Mouse (Mus musculus) macrophage (primary cell): ENCODE measurements around the gene Fam83d. TPM values are rescaled to one million over a fixed set of nuclear protein-coding genes. Genes with fewer than 3 reads are reported as not detected.

Source experiments
- H3K27ac ChIP-seq: fragments of 350-480 bp; formaldehyde crosslinking; 2 replicates; pipeline ENCODE4 v1.9.0; 2021
- H3K36me3 ChIP-seq: fragments of 350-480 bp; formaldehyde crosslinking; 2 replicates; pipeline ENCODE4 v1.9.0; 2021; ENCODE audit errors: inconsistent target
- H3K4me3 ChIP-seq: fragments of 350-480 bp; formaldehyde crosslinking; 2 replicates; pipeline ENCODE4 v1.9.0; 2021; ENCODE audit errors: inconsistent target
- H3K79me2 ChIP-seq: fragments of 350-480 bp; formaldehyde crosslinking; 2 replicates; pipeline ENCODE4 v1.9.0; 2021; ENCODE audit errors: inconsistent target
- WGBS: methylation state at CpG from one replicate; pipeline ENCODE4 v1.1.7; 2026; ENCODE audit warnings: inconsistent platforms; ENCODE audit not compliant: missing documents; 5-methylcytosine and 5-hydroxymethylcytosine counted together
- polyA plus RNA-seq: library from polyadenylated mRNA; stranded (reverse); fragments of 250-400 nt; gene quantifications from 3 replicates; pipeline ENCODE4 v1.2.4, GENCODE M21; 2018; ENCODE audit warnings: inconsistent platforms
- total RNA-seq, 78 experiments: library from RNA; depleted of rRNA; stranded (reverse); fragments of 250-400 nt; gene quantifications; 1 replicate in 9 of 78; 2 replicates in 24 of 78; 3 replicates in 43 of 78; 4 replicates in 2 of 78; pipeline ENCODE4 v1.2.4; 2018; ENCODE audit warnings: inconsistent platforms in 56 of 78

The Fam83d gene
- 1 to 10 TPM in 5 of 26 experiments, under 1 TPM in 9, not detected in 12; 0.22 to 3.6 (median 0.52) TPM for total RNA-seq (2018; cell fraction: chromatin; rRNA removed)
- total RNA-seq (2018; cell fraction: cytosol; rRNA removed): under 1 TPM in 25 of 26 experiments, not detected in 1; 0.04 to 0.92 (median 0.19) TPM
- 1 to 10 TPM in 3 of 26 experiments, under 1 TPM in 9, not detected in 14; 0.18 to 3.0 (median 0.43) TPM for total RNA-seq (2018; cell fraction: nucleus; rRNA removed)
- polyA plus RNA-seq: 0.47 to 0.59 TPM in 2 of 3 replicates, not detected in the other

DNA sequence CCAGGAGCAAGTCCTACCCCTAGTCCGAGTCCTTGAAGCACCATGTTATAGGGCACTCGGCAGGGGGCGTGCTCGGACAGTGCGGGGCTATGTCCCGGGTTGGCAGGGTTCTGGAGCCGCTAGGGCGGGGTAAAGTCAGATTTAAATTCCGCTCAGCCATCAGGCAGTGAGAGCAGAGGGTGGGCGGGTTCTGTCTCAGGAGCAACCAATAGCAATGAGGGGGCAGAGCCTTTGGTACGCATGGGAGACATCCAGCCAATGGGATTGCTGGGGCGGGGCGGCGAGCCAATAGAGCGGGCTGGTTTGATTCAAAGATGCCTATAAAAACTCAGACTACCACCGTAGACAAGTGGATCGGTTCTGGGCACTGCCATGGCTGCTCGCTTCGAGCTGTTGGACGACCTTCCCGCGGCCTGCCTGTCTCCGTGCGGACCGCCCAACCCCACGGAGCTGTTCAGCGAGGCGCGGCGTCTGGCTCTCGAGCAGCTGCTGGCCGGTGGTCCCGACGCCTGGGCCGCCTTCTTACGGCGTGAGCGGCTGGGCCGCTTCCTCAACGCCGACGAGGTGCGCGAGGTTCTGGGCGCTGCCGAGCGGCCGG is at the start of gene Fam83d:
TSS of gene Fam83d (plus strand) at position 352 of the 598 bp plus-strand sequence.
- no peak within 1 kb of the TSS for H3K27ac ChIP-seq
- H3K36me3 ChIP-seq: no peaks in the 10 kb centered on the region
- H3K79me2 ChIP-seq: peaks cover 45% of the 10 kb centered on the region
- H3K4me3 ChIP-seq: peak within 1 kb of the TSS; percentile 52
- under 1% methylated on average over 48 of the region's 48 CpGs for WGBS

DNA sequence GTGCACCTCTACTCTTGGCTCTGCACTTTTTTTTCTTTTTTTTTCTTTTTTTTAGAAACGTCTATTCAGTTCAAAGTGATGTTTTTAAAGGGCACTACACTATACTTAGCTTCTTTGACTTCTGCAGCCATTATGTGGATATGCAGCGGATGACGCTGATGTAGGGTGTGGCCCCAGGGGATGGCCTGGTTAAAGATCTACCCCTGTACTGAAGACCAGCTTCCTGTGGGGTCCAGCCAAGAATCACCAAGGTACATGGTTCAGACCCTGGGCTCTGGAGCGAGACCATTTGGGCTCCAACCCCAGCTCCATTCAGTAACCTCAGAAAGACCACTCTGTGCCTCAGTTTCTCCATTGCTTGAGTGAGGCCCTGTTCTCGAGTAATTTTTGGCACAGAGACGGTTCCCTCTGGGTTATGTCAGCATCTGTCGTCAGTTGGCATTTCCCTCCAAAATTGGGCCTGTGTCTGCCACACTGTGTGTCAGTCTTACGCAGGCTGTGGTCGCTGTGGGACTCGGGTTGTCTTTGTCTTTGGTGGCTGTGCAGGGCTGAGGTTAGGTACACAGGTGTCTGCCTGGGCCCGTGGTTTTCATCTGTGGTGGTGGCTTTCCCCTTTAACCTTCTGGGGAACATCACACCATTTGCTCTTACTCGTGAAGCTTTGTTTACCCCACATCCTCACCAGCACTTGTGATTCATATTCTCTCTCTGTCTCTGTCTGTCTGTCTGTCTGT is 48.9 kb upstream of the Fam83d start:
- Histone ChIP-seq H3K27ac (no peak overlapping the region), H3K4me3 (no peak overlapping the region), H3K36me3 (no peaks in the 10 kb centered on the region), H3K79me2 (no peaks in the 10 kb centered on the region)
- WGBS: 60% methylated on average over 12 of the region's 12 CpGs

DNA sequence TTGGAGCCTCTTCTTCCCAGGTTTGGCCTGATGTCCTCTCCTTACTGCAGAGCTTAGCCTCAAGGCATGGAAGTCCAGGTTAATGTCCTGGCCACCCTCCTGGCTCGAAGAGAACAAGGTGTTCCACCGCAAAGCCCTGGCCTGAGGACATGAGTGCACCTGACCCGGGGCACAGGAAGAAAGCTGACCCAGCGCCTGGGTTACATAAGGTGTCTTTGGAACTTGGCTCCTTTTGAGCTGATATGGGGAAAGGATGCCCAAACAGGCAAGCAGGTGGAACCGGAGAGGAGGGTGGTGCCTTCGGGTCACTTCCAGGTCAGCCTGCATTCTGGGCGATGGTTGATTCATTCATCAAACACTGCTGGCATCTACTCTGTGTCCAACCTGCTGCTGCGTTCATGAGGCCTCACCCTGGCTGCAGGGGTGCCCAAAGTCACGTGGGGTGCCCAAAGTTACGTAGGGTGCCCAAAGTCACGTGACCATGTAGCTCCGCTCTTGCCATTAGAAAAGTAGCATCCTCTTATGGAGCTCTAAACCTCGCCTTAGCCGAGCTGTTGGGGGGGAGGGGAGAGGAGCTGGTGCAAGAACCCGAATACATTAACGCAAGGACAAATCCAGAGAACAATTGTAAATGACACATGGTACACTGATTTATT is 47.0 kb upstream of the Fam83d start:
- H3K36me3 ChIP-seq: no peaks in the 10 kb centered on the region
- H3K79me2 ChIP-seq: no peaks in the 10 kb centered on the region
- no peak overlapping the region for H3K27ac ChIP-seq
- WGBS: 96% methylated on average over 16 of the region's 16 CpGs
- H3K4me3 ChIP-seq: no peak overlapping the region

DNA sequence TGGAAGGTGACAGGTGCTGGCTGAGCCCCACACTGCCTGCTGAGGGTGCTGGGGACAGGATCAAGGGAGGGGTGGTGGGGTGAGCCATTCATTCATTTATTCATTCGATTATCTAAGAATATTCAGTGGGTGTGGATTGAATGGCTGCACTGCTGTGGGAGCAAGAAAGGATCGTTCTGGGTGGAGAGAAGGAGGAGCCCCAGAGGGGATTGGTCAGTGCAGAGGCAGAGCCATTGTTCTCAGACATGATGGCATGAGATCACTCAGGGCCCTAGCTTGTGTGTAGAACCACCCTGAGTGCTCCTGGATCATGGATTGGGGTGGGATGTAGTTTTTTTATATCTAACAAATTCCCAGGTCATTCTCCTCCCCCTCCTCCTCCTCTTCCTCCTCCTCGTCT is 46.4 kb upstream of the Fam83d start:
- no peaks in the 10 kb centered on the region for H3K36me3 ChIP-seq
- no peaks in the 10 kb centered on the region for H3K79me2 ChIP-seq
- no peak overlapping the region for H3K27ac ChIP-seq
- whole genome bisulfite sequencing: 81% methylated on average over 2 of the region's 3 CpGs
- H3K4me3 ChIP-seq: no peak overlapping the region

DNA sequence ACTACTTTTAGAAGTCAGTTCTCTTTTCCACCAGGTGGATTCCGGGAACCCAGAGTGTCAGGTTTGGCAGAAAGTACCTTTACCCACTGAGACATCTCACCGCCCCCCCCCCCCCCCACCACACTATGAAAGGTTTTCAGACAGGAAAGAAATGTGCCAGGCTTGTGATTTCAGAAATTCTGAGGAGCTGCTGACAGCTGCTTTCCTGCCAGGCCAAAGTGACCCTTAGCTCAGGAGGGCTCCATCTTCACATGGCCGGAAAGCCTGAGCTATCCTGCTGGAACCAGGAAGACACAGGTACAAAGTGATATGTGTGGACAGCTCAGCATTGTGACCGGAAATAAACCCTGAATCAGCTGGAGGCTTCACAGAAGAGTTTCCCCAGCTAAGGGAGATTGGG is 45.8 kb upstream of the Fam83d start:
- Histone ChIP-seq H3K4me3 (no peak overlapping the region), H3K36me3 (no peaks in the 10 kb centered on the region), H3K27ac (no peak overlapping the region), H3K79me2 (no peaks in the 10 kb centered on the region)
- WGBS: 60% methylated on average over 4 of the region's 4 CpGs

DNA sequence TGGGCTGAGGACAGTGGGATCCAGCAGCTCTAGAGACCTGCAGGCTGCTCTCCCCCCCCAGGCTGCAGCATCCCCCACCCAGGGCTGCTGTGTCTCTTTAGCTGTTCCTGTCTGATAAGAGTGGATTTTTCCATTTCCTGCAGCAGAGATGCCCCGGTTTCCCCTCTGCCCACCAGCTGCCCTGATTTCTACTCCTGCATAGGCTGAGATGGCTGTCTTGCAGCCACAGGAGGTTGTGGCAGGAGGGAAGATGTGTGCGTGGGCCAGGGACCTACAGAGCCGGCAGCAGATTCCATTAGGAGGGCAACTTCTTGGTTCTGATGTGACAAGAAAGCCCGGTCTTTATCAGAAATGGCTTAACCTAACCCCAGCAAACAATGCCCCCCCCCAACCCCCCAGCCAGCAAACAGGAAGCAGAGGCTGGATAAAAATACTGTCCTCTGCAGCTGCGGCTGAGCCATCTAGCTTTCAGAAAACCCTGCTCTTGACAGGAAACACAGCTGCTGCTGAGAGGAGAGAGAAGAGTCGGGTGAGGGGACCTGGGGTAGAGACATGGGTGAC is 44.8 kb upstream of the Fam83d start:
- Histone ChIP-seq H3K79me2 (no peaks in the 10 kb centered on the region), H3K4me3 (no peak overlapping the region), H3K36me3 (no peaks in the 10 kb centered on the region), H3K27ac (no peak overlapping the region)
- WGBS: 0% methylated on average over 6 of the region's 6 CpGs

DNA sequence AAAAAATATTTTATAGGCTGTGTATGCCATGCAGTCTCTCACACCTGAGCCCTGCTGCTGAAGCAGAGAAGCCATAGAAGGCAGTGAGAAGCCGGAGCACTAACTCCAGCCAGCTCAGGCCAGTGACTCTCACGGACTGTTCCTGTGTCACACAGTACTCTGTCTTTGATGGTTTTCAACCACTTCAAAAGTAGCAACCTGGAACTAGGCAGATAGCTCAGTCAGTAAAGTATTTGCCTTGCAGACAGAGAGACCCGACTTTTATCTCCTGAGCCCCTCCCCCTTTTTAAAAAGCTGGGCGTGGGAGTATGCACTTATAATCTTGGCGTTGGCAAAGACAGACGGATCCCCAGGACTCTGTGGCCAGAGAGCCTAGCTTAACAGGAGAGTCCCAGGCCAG is 44.1 kb upstream of the Fam83d start:
- no peak overlapping the region for H3K4me3 ChIP-seq
- WGBS: 64% methylated on average over 6 of the region's 6 CpGs
- no peaks in the 10 kb centered on the region for H3K36me3 ChIP-seq
- no peaks in the 10 kb centered on the region for H3K79me2 ChIP-seq
- no peak overlapping the region for H3K27ac ChIP-seq

DNA sequence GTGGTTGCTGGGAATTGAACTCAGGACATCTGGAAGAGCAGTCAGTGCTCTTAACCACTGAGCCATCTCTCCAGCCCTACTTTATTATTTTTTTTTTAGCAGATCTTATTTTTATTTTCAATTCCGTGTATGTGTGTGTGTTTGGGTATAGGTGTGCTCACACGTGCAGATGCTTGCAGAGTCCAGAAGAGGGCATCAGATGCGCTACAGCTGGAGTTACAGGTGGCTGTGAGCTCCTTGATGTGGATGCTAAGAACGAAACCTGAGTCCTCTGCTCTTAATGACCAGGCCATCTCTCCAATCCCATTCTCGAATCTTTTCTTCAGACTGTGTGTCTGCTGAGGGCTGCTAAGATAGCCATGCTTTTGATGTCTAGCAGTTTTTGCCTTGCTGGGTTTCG is 41.6 kb upstream of the Fam83d start:
- no peaks in the 10 kb centered on the region for H3K36me3 ChIP-seq
- 92% methylated on average over 6 of the region's 6 CpGs for WGBS
- H3K27ac ChIP-seq: no peak overlapping the region
- no peak overlapping the region for H3K4me3 ChIP-seq
- no peaks in the 10 kb centered on the region for H3K79me2 ChIP-seq

DNA sequence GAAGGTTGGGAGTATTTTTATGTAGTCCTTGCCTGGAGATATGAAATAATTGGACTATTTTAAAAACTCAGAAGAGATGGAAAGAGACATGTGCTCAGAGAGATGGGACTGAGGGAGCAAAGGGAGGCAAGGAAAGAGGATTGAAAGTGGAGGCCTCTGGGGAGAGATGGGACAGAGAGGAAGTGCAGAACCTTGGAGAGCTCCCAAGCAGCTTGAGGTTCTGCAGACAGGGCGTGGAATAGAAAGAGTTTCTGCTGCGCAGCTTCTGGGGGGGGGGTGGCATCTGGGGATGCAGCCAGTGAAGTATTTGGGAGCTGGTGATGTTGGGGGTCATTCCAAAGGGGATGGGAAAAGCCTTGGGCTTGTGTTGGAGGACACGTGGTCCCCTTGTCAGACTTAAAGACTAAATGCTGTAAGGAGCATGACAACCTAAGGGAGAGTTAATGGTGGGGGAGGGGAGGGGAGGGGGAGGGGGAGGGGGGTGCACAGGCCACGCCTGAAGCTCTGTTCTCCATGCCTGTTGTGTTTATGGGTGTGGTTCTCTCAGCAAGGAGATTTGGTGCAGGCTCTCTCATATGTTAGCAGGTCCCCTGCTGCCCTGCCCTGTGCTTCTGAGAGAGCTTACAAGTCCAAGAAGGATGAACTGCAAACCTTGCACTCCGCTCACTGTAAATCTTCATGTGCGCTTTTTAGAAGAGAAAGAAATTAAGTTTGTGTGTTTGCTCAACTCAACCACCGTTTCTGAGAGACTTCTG is 39.7 kb upstream of the Fam83d start:
- H3K4me3 ChIP-seq: no peak overlapping the region
- no peaks in the 10 kb centered on the region for H3K36me3 ChIP-seq
- H3K27ac ChIP-seq: no peak overlapping the region
- H3K79me2 ChIP-seq: no peaks in the 10 kb centered on the region
- WGBS: 60% methylated on average over 7 of the region's 7 CpGs

DNA sequence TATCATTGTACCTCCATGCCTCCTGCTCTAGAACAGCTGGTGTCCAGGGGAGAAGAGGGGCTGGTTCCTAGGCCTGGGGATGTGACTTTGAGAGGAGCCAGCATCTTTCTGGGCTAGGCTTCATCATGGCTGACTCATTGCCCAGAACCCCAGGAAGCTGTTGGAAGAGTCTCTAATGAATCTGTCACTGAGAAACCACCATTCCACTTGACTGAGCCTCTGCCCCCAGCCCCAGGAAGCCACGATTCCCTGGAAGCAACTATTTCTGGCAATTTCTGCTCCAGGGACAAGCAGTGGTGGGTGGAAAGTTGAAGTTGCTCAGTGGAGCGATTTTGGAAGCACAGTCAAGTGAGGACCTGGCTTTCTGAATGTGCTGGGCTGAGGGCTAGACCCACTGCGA is 37.0 kb upstream of the Fam83d start:
- 89% methylated on average over 3 of the region's 3 CpGs for WGBS
- Histone ChIP-seq H3K27ac (no peak overlapping the region), H3K36me3 (no peaks in the 10 kb centered on the region), H3K4me3 (no peak overlapping the region), H3K79me2 (no peaks in the 10 kb centered on the region)

DNA sequence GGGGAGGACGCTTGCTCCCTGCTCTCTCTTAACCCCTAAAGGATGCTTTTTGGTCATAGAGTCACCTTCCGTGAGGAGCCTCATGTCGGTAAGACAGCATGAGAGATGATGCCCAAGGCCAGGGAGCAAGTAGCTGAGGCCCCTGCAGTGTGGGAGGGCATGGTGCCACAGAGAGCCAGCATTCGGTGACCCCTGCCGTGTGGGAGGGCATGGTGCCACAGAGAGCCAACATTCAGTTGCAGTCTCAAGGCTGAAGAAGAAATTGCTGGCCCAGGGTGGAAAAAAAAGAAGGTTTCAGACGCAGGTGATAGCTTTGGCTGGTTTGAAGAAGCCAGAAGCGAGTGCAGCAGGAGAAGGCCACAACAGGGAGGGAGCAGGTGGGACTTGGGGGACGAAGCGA is 35.4 kb upstream of the Fam83d start:
- no peak overlapping the region for H3K4me3 ChIP-seq
- H3K36me3 ChIP-seq: no peaks in the 10 kb centered on the region
- no peak overlapping the region for H3K27ac ChIP-seq
- whole genome bisulfite sequencing: 98% methylated on average over 9 of the region's 9 CpGs
- H3K79me2 ChIP-seq: no peaks in the 10 kb centered on the region

DNA sequence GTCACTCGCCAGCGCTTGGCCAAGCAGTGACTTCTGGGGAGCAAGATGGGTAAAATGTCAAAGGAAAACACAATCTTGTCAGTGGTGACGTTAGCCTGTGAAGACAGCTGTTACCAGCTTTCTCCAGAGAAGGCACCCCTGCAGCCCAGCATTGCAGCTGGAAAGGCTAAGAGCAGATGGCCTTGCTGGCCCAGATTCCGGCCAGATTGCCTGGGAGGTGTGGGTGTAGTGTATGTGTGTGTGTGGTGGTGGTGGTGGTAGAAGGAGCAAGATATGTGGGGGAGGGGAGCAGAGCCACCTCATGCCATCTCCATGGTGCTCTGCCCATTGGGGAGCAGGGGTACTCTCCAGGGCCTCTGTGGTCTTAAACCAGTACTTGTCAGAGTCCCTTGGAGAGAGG is 34.8 kb upstream of the Fam83d start:
- Histone ChIP-seq H3K36me3 (no peaks in the 10 kb centered on the region), H3K4me3 (no peak overlapping the region), H3K27ac (no peak overlapping the region), H3K79me2 (no peaks in the 10 kb centered on the region)
- WGBS: 87% methylated on average over 4 of the region's 4 CpGs

DNA sequence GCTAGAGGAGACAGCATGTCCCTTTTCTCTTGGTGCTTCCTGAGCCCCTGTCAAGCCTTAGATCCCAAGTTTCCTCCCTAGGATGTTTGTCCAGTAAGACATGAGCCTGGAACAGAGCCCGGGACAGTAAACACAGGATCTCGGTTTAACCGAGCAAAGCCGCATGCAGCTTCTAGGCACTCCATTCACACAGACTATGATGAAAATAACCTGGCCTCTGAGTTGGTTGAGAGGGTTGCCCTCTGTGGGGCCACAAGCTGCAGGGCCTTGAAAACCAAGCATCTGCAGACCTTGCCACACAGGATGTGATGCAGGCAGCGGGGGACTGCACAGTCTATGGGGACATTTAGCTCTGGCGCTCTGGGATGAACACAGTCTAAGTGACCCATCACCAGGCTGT is 34.0 kb upstream of the Fam83d start:
- no peak overlapping the region for H3K27ac ChIP-seq
- H3K36me3 ChIP-seq: no peaks in the 10 kb centered on the region
- H3K79me2 ChIP-seq: no peaks in the 10 kb centered on the region
- no peak overlapping the region for H3K4me3 ChIP-seq
- 43% methylated on average over 6 of the region's 6 CpGs for WGBS

DNA sequence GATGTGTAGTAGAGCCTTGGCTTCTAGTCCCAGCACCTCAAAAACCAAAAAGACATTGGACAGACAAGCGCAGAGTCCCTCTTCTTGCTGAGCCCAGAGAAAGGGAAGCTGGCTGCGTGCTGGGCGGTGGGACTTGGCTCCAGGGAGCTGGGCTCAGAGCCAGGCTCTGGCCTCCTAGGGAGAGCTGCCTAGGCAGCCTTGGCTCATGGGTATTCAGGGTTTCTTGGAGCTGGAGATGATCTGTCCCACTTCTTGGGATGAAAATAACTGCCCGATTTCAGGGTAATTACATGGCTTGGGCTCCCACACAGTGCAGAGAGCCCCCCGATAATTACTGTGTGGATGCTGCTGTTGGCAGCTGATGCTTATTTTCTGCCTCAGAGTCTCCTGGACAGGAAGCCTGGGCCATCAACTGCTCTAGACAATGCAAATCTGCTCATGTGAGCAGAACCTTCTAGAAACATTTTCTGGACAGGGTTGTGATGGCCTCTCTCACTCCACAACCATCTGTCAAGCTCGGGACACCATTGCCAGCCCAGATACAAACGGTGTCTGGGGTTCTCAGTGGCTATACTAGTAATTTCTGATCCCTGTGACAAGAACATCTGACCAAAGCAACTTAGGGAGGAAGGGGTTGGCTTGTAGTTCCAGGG is 33.3 kb upstream of the Fam83d start:
- WGBS: 64% methylated on average over 7 of the region's 7 CpGs
- Histone ChIP-seq H3K36me3 (no peaks in the 10 kb centered on the region), H3K4me3 (no peak overlapping the region), H3K79me2 (no peaks in the 10 kb centered on the region), H3K27ac (no peak overlapping the region)
